Mouse (Mus musculus) adrenal gland, adult 2 months (tissue): ENCODE measurements around the gene Gng10. TPM values are rescaled to one million over a fixed set of nuclear protein-coding genes. Genes with fewer than 3 reads are reported as not detected.

Experiments
- DNase-seq: peaks from one replicate; pipeline ENCODE4 v3.0.0; 2021
- long read RNA-seq: library from polyadenylated mRNA; stranded (forward); transcript quantifications from one replicate; pipeline ENCODE4 v2.0.0, GENCODE M21; 2021
- polyA plus RNA-seq: library from polyadenylated mRNA; depleted of rRNA; stranded (reverse); fragments of >200 nt; gene quantifications from 2 replicates; pipeline ENCODE4 v1.2.3, GENCODE M21; 2012; rRNA removed
- total RNA-seq, 2 experiments: library from RNA; stranded (reverse); gene quantifications; 2 replicates each; pipeline ENCODE4 v1.2.3; 2021

Gene Gng10
- total RNA-seq (10 to 100 TPM; 25.1 to 38.3 TPM), polyA plus RNA-seq (21.4 and 27.8 TPM in 2 replicates)
- long read RNA-seq, transcript Gng10-201 (3 exons, 1,192 nt), result major isoform, 27 of 27 reads
- long read RNA-seq, partial matches to known transcripts, result 0 of 27 reads
- long read RNA-seq, other reads (novel, unspliced or antisense), result 0 of 27 reads

GRCm38 (mm10) chr4:59034918-59035785, at the start of gene Gng10:
Gene Gng10, plus strand, starts transcription at chr4:59035088.
- DNase-seq, result peak; percentile 83

GRCm38 (mm10) chr4:58985157-58985648, 49.7 kb upstream of the Gng10 start:
- DNase-seq, result peak; percentile 81

GRCm38 (mm10) chr4:58986540-58987190, 48.2 kb upstream of the Gng10 start, which contains the start of gene Ptgr1:
Gene Ptgr1, minus strand, starts transcription at chr4:58987119.
- DNase-seq, result peak; percentile 89

- DNase-seq, result no peak
Observed at GRCm38 (mm10) chr4:58989303-58989898, 45.5 kb upstream of the Gng10 start.

- DNase-seq, result no peak
Observed at GRCm38 (mm10) chr4:58990609-58991434, 44.1 kb upstream of the Gng10 start.

- no peak for DNase-seq
Observed at GRCm38 (mm10) chr4:58992195-58992594, 42.7 kb upstream of the Gng10 start.

GRCm38 (mm10) chr4:58994762-58995161, 40.1 kb upstream of the Gng10 start, which contains the start of gene Dnajc25:
Gene Dnajc25, plus strand, starts transcription at chr4:58995062.
- peak; percentile 23 for DNase-seq

GRCm38 (mm10) chr4:58995251-58995693, 39.6 kb upstream of the Gng10 start:
- peak; percentile 63 for DNase-seq

GRCm38 (mm10) chr4:58997081-58997480, 37.8 kb upstream of the Gng10 start:
- DNase-seq, result no peak

GRCm38 (mm10) chr4:58998688-58999087, 36.2 kb upstream of the Gng10 start:
- no peak for DNase-seq

- DNase-seq, result peak; percentile 73
Observed at GRCm38 (mm10) chr4:58999686-59000085, 35.2 kb upstream of the Gng10 start.

GRCm38 (mm10) chr4:59000614-59001013, 34.3 kb upstream of the Gng10 start:
- peak; percentile 37 for DNase-seq

- peak; percentile 96 for DNase-seq
Observed at GRCm38 (mm10) chr4:59002948-59003805, 31.7 kb upstream of the Gng10 start, which contains the start of gene Gm20503. Gene Gm20503, plus strand, starts transcription at chr4:59003210.

GRCm38 (mm10) chr4:59003806-59004200, 31.1 kb upstream of the Gng10 start:
- DNase-seq, result peak; percentile 30

GRCm38 (mm10) chr4:59006211-59006610, 28.7 kb upstream of the Gng10 start:
- no peak for DNase-seq

GRCm38 (mm10) chr4:59007016-59007415, 27.9 kb upstream of the Gng10 start:
- DNase-seq, result peak; percentile 58

- no peak for DNase-seq
Observed at GRCm38 (mm10) chr4:59007974-59008373, 26.9 kb upstream of the Gng10 start.

GRCm38 (mm10) chr4:59009186-59009585, 25.7 kb upstream of the Gng10 start:
- DNase-seq, result no peak

GRCm38 (mm10) chr4:59009696-59010095, 25.2 kb upstream of the Gng10 start:
- no peak for DNase-seq

- no peak for DNase-seq
Observed at GRCm38 (mm10) chr4:59011446-59011845, 23.4 kb upstream of the Gng10 start.
